Mouse (Mus musculus): ENCODE measurements at regions not wholly inside any gene's neighbourhood (a gene's known extent, or its start where the extent isn't known, plus 50 kb on each side); places are given as distances from the start of the nearest gene placed in this dataset.

- no peak for TF ChIP-seq CTCF (IDR thresholded peaks at IDR 0.05; ENCODE audit: low read depth, low read length)
- no peak for TF ChIP-seq POLR2A (IDR thresholded peaks at IDR 0.05; ENCODE audit: extremely low read depth, insufficient read depth, low read length)
Measured at GRCm38 (mm10) chr13:15863344-15863743, 148.3 kb upstream of the Inhba start.
